Mouse (Mus musculus): ENCODE results near the gene 4930402K13Rik.
"Not testable (repeated sequence)": the region's sequence is repeated elsewhere in the genome, so short reads cannot be mapped to it uniquely, and the experiment has no call there.

4930402K13Rik gene

GRCm38 (mm10) chrX:9104262-9104661 lies at the start of gene 4930402K13Rik:
4930402K13Rik (plus strand) TSS chrX:9104562.
- no peak for TF ChIP-seq GATA4 (IDR thresholded peaks at IDR 0.05; ENCODE audit: insufficient replicate concordance, low read length)

- TF ChIP-seq GATA4 (IDR thresholded peaks at IDR 0.05; ENCODE audit: insufficient replicate concordance, low read length) = no peak
These were observed 42.3 kb upstream of the 4930402K13Rik start for GRCm38 (mm10) chrX:9062101-9062500.

- not testable (repeated sequence) for TF ChIP-seq GATA4 (IDR thresholded peaks at IDR 0.05; ENCODE audit: insufficient replicate concordance, low read length)
These were observed 41.6 kb upstream of the 4930402K13Rik start, which contains the start of gene Fthl17f for GRCm38 (mm10) chrX:9062715-9063114. Fthl17f (plus strand) TSS chrX:9063015.

- TF ChIP-seq GATA4 (IDR thresholded peaks at IDR 0.05; ENCODE audit: insufficient replicate concordance, low read length) = no peak
These were observed 6.0 kb downstream of the 4930402K13Rik start for GRCm38 (mm10) chrX:9110381-9110780.

- no peak for TF ChIP-seq GATA4 (IDR thresholded peaks at IDR 0.05; ENCODE audit: insufficient replicate concordance, low read length)
These were observed 20.6 kb downstream of the 4930402K13Rik start for GRCm38 (mm10) chrX:9124928-9125327.

- TF ChIP-seq GATA4 (IDR thresholded peaks at IDR 0.05; ENCODE audit: insufficient replicate concordance, low read length) = no peak
These were observed 24.0 kb downstream of the 4930402K13Rik start for GRCm38 (mm10) chrX:9128317-9128831.

GRCm38 (mm10) chrX:9139290-9139948 lies 35.1 kb downstream of the 4930402K13Rik start:
- no peak for TF ChIP-seq GATA4 (IDR thresholded peaks at IDR 0.05; ENCODE audit: insufficient replicate concordance, low read length)

- no peak for TF ChIP-seq GATA4 (IDR thresholded peaks at IDR 0.05; ENCODE audit: insufficient replicate concordance, low read length)
These were observed 38.3 kb downstream of the 4930402K13Rik start for GRCm38 (mm10) chrX:9142669-9143068.
